Mouse (Mus musculus): ENCODE data around the gene C730034F03Rik. TPM values are rescaled to one million over a fixed set of nuclear protein-coding genes. Genes with fewer than 3 reads are reported as not detected.
A peak's percentile ranks its signal among the peaks of the same experiment; 100 is the strongest.

C730034F03Rik gene
- polyA plus RNA-seq, 1 experiment from 2014 or later = 2.2 TPM

DNA sequence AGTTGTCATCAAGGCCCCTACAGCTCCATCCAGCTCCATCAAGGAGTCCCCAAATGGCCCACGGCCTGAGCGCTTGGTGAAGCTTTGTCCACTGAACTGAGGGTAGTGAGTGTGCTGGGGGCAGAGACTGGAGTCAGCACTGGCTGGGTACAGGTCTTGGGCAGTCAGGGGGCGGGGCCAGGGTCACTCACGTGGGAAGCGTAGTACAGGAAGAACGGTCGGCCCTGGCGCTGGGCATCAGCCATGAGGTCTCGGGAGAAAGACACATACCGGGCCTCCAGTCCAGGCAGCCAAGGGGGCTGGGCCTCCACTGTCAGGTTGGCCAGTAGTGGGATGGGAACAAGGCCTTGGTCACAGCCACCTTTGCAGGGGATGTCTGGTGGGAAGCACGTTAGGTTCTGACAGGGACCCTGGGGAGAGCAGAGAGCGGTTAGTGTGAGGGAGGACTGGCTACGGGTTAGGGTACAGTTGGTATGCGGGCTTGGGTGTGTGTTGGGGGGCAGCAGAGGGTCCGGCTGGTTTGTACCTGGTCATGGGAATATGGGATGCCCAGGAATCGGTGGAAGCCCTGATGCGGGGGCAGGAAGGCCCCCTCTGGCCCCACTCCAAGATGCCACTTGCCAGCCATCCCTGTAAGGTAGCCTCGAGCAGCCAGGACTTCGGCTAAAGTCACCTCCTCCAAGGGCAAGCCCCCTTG, 45.4 kb downstream of the C730034F03Rik start:
- H3K36me3 ChIP-seq (ENCODE audit: control insufficient read depth, insufficient read depth, low read length) = no peaks in the 10 kb centered on the region
- no peak overlapping the region for H3K27ac ChIP-seq (ENCODE audit: low read depth)
- H3K9ac ChIP-seq (ENCODE audit: low read length) = no peak overlapping the region
- no peak overlapping the region for H3K4me3 ChIP-seq (ENCODE audit: low read depth, low read length)
- H3K4me2 ChIP-seq (ENCODE audit: low read length) = peak overlapping the region; percentile 86; the same call in 1 of the 2 replicates
- WGBS = 92% methylated on average over 19 of the region's 19 CpGs
- H3K4me1 ChIP-seq (replicated peaks; ENCODE audit: control insufficient read depth, insufficient read depth, low read length) = 0 out of 2 replicates have a peak, but pooled peaks cover 4% of the 10 kb centered on the region
- no peaks in the 10 kb centered on the region for H3K9me3 ChIP-seq (ENCODE audit: control insufficient read depth, low read length)
- ATAC-seq (replicated peaks; ENCODE audit: low FRiP score, low TSS enrichment, low read depth) (no peak), DNase-seq (ENCODE audit: low spot score) (no peak)
- H3K27me3 ChIP-seq (replicated peaks; ENCODE audit: control insufficient read depth, insufficient read depth, low read length) = no peaks in the 10 kb centered on the region

DNA sequence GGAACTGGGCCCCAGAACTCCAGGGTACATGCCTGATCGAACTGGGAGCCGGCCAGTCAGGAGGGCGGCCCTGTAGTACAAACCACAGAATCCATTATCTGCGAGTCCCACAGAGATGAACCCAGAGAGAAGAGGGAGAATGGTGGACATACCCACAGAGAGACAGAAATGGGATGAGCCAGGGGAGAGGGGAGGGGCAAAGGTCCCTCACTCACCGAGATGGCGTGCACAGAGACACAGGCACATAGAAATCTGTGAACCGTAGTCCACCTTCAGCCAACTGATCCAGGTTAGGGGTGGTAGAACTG, 45.9 kb downstream of the C730034F03Rik start:
- Histone ChIP-seq H3K9ac (ENCODE audit: low read length) (no peak overlapping the region; the same call in 1 of the 2 replicates), H3K9me3 (ENCODE audit: control insufficient read depth, low read length) (no peaks in the 10 kb centered on the region), H3K4me2 (ENCODE audit: low read length) (peak overlapping the region; percentile 86), H3K36me3 (ENCODE audit: control insufficient read depth, insufficient read depth, low read length) (no peaks in the 10 kb centered on the region), H3K27me3 (replicated peaks; ENCODE audit: control insufficient read depth, insufficient read depth, low read length) (no peaks in the 10 kb centered on the region), H3K27ac (ENCODE audit: low read depth) (no peak overlapping the region), H3K4me1 (replicated peaks; ENCODE audit: control insufficient read depth, insufficient read depth, low read length) (0 out of 2 replicates have a peak, but pooled peaks cover 4% of the 10 kb centered on the region), H3K4me3 (ENCODE audit: low read depth, low read length) (peak overlapping the region; percentile 56)
- ATAC-seq (replicated peaks; ENCODE audit: low FRiP score, low TSS enrichment, low read depth) = no peak
- WGBS = 93% methylated on average over 7 of the region's 7 CpGs
- no peak for DNase-seq (ENCODE audit: low spot score)

DNA sequence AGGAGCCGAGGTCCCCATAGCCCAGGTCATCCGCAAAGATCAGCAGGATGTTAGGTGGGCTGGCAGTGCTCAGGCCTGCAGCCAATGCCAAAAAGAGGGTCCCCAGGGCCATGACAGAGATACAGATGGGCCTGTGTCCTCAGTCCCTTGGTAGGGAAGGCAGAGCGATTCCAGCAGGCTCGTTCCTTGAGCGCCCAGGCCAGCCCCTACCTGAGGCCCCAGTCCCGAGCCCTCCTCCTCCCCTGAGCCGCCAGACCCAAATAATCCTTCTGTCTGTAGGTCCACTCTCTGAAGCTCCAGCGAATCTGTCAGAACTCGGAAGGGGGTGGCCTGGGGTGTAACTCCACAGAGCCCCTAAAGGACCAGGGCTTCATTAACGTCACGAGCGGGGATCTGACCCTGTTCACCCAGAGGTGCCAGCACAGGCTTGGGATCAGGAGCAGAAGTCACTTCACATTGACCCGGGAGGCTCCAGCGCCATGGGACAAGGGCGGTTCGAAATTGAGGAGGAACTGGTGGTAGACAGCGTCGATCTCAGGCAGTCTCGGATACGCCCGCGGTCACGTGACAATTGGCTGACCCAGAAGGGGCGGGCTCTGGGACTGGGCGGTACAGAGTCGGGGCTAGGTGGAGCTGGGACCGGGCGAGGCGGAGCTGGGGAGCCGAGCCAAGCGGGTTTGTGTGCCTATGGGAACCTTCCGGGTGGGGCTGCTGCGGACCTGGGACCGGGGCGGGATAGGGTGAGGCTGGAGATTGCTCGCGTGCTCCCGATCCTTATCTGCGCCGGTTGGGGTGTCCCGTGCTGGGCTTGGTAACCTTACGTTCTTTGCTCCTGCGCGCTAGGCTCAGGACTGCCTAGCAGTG, 46.5 kb downstream of the C730034F03Rik start:
- Histone ChIP-seq H3K4me1 (replicated peaks; ENCODE audit: control insufficient read depth, insufficient read depth, low read length) (0 out of 2 replicates have a peak, but pooled peaks cover 4% of the 10 kb centered on the region), H3K9ac (ENCODE audit: low read length) (peak overlapping the region; percentile 58), H3K4me3 (ENCODE audit: low read depth, low read length) (peak overlapping the region; percentile 56), H3K4me2 (ENCODE audit: low read length) (peak overlapping the region; percentile 86), H3K27ac (ENCODE audit: low read depth) (peak overlapping the region; percentile 70), H3K9me3 (ENCODE audit: control insufficient read depth, low read length) (no peaks in the 10 kb centered on the region), H3K27me3 (replicated peaks; ENCODE audit: control insufficient read depth, insufficient read depth, low read length) (no peaks in the 10 kb centered on the region), H3K36me3 (ENCODE audit: control insufficient read depth, insufficient read depth, low read length) (no peaks in the 10 kb centered on the region)
- peak; percentile 91 for DNase-seq (ENCODE audit: low spot score)
- ATAC-seq (replicated peaks; ENCODE audit: low FRiP score, low TSS enrichment, low read depth) = peak; percentile 97
- WGBS = 10% methylated on average over 43 of the region's 44 CpGs

DNA sequence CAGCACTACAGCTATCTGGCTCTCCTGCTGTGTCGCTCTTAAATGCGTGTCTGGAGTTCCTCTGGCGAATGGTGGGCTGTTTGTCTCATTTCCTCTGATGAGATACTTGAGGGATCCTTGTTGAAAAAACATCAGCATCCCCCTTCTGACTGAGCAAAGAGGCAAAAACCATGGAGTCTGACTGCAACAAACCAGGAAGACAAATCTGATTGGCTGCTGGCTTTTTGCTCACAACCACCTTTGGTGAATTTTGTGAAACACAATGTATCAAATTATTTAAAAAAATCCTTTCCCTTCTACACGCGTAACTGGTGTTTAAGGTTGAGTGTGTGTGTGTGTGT, 47.1 kb downstream of the C730034F03Rik start:
- Histone ChIP-seq H3K4me3 (ENCODE audit: low read depth, low read length) (peak overlapping the region; percentile 56), H3K27me3 (replicated peaks; ENCODE audit: control insufficient read depth, insufficient read depth, low read length) (no peaks in the 10 kb centered on the region), H3K4me2 (ENCODE audit: low read length) (peak overlapping the region; percentile 86), H3K27ac (ENCODE audit: low read depth) (peak overlapping the region; percentile 70), H3K9me3 (ENCODE audit: control insufficient read depth, low read length) (no peaks in the 10 kb centered on the region), H3K9ac (ENCODE audit: low read length) (peak overlapping the region; percentile 58), H3K36me3 (ENCODE audit: control insufficient read depth, insufficient read depth, low read length) (no peaks in the 10 kb centered on the region), H3K4me1 (replicated peaks; ENCODE audit: control insufficient read depth, insufficient read depth, low read length) (0 out of 2 replicates have a peak, but pooled peaks cover 4% of the 10 kb centered on the region)
- DNase-seq (ENCODE audit: low spot score) (no peak), ATAC-seq (replicated peaks; ENCODE audit: low FRiP score, low TSS enrichment, low read depth) (no peak)
- 9% methylated on average over 5 of the region's 5 CpGs for WGBS

DNA sequence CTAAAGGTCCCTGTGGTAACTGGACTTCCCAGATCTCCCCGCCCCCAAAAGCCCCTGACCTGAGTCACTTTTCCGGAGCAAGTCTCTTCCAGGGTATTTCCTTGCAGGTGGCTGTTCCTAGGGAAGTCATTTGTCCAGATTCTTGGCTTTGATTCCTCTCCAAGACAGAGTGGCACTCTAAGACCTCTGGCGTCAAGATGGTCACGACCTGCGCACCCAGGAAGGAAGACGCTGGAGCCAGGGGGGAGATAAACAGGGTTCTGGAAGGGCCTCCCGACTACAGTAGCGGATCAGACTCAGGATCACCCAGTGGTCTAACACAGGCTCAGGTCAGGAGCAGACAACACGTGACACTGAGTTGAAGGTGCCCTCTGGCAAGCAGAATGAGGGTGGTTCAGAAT, 47.7 kb downstream of the C730034F03Rik start, which contains the start of gene Arsa:
Arsa (minus strand) TSS at position 335 of the 401 bp plus-strand sequence.
- no peaks in the 10 kb centered on the region for H3K36me3 ChIP-seq (ENCODE audit: control insufficient read depth, insufficient read depth, low read length)
- peak within 1 kb of the TSS; percentile 86 for H3K4me2 ChIP-seq (ENCODE audit: low read length)
- no peaks in the 10 kb centered on the region; the same call in 1 of the 2 replicates for H3K9me3 ChIP-seq (ENCODE audit: control insufficient read depth, low read length)
- peak within 1 kb of the TSS; percentile 56 for H3K4me3 ChIP-seq (ENCODE audit: low read depth, low read length)
- no peak for DNase-seq (ENCODE audit: low spot score)
- WGBS = 31% methylated on average over 9 of the region's 9 CpGs
- H3K27ac ChIP-seq (ENCODE audit: low read depth) = peak within 1 kb of the TSS; percentile 70
- H3K9ac ChIP-seq (ENCODE audit: low read length) = peak within 1 kb of the TSS; percentile 58
- no peak for ATAC-seq (replicated peaks; ENCODE audit: low FRiP score, low TSS enrichment, low read depth)
- 0 out of 2 replicates have a peak, but pooled peaks cover 4% of the 10 kb centered on the region for H3K4me1 ChIP-seq (replicated peaks; ENCODE audit: control insufficient read depth, insufficient read depth, low read length)
- H3K27me3 ChIP-seq (replicated peaks; ENCODE audit: control insufficient read depth, insufficient read depth, low read length) = no peaks in the 10 kb centered on the region

DNA sequence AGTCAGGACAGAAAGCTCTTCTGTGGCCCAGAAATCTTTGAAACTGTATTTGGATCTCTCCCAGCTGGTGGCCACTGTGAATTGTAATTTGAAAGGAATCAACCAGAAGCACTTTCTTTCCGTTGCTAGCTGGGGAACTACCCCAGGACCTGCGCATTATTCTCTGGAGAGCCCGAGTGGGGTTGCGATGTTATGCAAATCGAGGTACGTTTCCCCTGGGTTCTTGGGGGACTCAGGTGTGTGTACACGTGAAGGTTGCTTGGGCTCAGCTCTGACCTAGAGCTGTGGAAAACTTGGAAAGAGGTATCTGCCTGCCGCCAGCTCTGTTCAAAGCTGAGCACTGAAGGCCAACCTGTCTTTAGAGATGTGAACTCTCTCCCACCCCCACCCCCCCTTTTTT, 48.4 kb downstream of the C730034F03Rik start:
- DNase-seq (ENCODE audit: low spot score) = no peak
- ATAC-seq (replicated peaks; ENCODE audit: low FRiP score, low TSS enrichment, low read depth) = no peak
- Histone ChIP-seq H3K27ac (ENCODE audit: low read depth) (no peak overlapping the region), H3K9ac (ENCODE audit: low read length) (no peak overlapping the region), H3K4me1 (replicated peaks; ENCODE audit: control insufficient read depth, insufficient read depth, low read length) (0 out of 2 replicates have a peak, but pooled peaks cover 4% of the 10 kb centered on the region), H3K27me3 (replicated peaks; ENCODE audit: control insufficient read depth, insufficient read depth, low read length) (no peaks in the 10 kb centered on the region), H3K4me2 (ENCODE audit: low read length) (no peak overlapping the region), H3K9me3 (ENCODE audit: control insufficient read depth, low read length) (no peaks in the 10 kb centered on the region; the same call in 1 of the 2 replicates), H3K4me3 (ENCODE audit: low read depth, low read length) (no peak overlapping the region), H3K36me3 (ENCODE audit: control insufficient read depth, insufficient read depth, low read length) (no peaks in the 10 kb centered on the region)
- WGBS = 61% methylated on average over 8 of the region's 8 CpGs

DNA sequence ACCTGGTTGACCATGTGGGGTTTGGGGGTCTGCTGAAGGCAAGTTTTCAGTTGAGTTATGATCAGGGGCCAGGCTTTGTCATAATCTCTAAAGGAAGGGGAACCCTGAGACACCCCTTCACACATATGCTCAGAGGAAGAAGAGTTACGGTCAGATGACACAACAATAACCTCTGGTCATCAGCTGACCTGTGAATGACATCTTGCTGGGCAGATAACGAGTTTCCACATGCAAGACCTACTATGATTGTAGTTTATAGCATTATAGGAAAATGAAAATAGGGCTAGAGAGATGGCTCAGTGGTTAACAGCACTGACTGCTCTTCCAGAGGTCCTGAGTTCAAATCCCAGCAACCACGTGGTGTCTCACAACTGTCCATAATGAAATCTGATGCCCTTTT, 49.2 kb downstream of the C730034F03Rik start:
- Histone ChIP-seq H3K9me3 (ENCODE audit: control insufficient read depth, low read length) (no peaks in the 10 kb centered on the region; the same call in 1 of the 2 replicates), H3K9ac (ENCODE audit: low read length) (no peak overlapping the region), H3K4me2 (ENCODE audit: low read length) (no peak overlapping the region), H3K27me3 (replicated peaks; ENCODE audit: control insufficient read depth, insufficient read depth, low read length) (no peaks in the 10 kb centered on the region), H3K36me3 (ENCODE audit: control insufficient read depth, insufficient read depth, low read length) (no peaks in the 10 kb centered on the region), H3K4me1 (replicated peaks; ENCODE audit: control insufficient read depth, insufficient read depth, low read length) (0 out of 2 replicates have a peak, but pooled peaks cover 4% of the 10 kb centered on the region), H3K27ac (ENCODE audit: low read depth) (no peak overlapping the region), H3K4me3 (ENCODE audit: low read depth, low read length) (no peak overlapping the region)
- WGBS = 88% methylated on average over 3 of the region's 3 CpGs
- no peak for ATAC-seq (replicated peaks; ENCODE audit: low FRiP score, low TSS enrichment, low read depth)
- no peak for DNase-seq (ENCODE audit: low spot score)

Measured in intestine, embryonic 14.5 days (tissue).